Mouse (Mus musculus) heart, adult 18-20 months (tissue): ENCODE data around the gene Arf3. TPM values are rescaled to one million over a fixed set of nuclear protein-coding genes. Genes with fewer than 3 reads are reported as not detected.

Experiments used
- DNase-seq, 2 experiments: peaks; one replicate each; pipeline ENCODE4 v3.0.0; 2021 to 2022; ENCODE audit warnings: mixed read lengths in 1 of 2
- total RNA-seq, 2 experiments: library from RNA; stranded (reverse); gene quantifications; 2 replicates each; pipeline ENCODE4 v1.2.3; 2021

Gene Arf3
- total RNA-seq, 2 experiments from 2014 or later: 17.8 to 21.5 TPM

- no peak for DNase-seq
Observed at GRCm38 (mm10) chr15:98791221-98791620, 28.2 kb upstream of the Arf3 start.

GRCm38 (mm10) chr15:98790761-98791160 is 27.7 kb upstream of the Arf3 start:
- no peak for DNase-seq

GRCm38 (mm10) chr15:98789661-98790535 is 26.9 kb upstream of the Arf3 start, which contains the start of gene Wnt1:
Gene Wnt1, plus strand, starts transcription at chr15:98789857.
- peak in 1 of 2 experiments; percentile 73 for DNase-seq

GRCm38 (mm10) chr15:98788972-98789660 is 26.1 kb upstream of the Arf3 start:
- no peak for DNase-seq

GRCm38 (mm10) chr15:98787930-98788329 is 24.9 kb upstream of the Arf3 start:
- DNase-seq: no peak

DNA sequence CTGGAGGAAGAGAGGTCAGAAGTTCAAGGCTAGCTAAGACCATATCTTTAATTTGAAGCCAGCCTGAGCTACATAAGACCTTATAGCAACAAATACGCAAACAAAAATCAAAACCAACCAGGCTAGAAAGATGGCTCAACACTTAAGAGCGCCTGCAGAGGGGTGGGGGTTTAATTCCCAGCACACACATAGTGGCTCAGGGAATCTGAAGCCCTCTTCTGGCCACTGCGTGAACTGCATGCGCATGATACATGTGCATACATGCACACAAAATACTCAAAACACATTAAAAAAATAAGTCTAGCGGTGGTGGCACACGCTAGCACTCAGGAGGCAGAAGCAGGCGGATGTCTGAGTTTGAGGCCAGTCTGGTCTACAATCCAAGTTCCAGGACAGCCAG is 22.7 kb upstream of the Arf3 start:
- no peak for DNase-seq

DNA sequence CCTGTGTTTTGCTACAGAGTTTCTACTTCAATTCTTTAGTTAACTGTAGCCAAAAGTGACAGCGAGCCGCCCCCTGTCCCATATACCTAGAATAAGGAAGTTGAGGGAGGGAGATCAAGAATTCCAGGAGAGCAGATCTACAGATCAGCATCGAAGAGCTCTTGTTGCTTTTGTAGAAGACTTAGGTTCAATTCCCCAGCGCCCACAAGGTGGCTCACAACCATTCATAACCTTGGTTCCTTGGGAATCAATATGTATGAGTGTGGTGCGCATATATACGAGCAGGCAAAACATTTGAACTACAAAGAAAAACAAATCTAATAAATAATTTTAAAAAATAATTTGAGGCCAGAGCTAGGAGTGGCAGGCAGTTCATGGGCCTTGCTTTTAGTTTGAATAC is 18.2 kb upstream of the Arf3 start:
- DNase-seq: no peak

GRCm38 (mm10) chr15:98780573-98780972 is 17.6 kb upstream of the Arf3 start:
- DNase-seq: peak; percentile 67 to 70

- peak; percentile 57 to 68 for DNase-seq
Observed at GRCm38 (mm10) chr15:98780075-98780474, 17.1 kb upstream of the Arf3 start.

- no peak for DNase-seq
Observed at GRCm38 (mm10) chr15:98778806-98779205, 15.8 kb upstream of the Arf3 start.

DNA sequence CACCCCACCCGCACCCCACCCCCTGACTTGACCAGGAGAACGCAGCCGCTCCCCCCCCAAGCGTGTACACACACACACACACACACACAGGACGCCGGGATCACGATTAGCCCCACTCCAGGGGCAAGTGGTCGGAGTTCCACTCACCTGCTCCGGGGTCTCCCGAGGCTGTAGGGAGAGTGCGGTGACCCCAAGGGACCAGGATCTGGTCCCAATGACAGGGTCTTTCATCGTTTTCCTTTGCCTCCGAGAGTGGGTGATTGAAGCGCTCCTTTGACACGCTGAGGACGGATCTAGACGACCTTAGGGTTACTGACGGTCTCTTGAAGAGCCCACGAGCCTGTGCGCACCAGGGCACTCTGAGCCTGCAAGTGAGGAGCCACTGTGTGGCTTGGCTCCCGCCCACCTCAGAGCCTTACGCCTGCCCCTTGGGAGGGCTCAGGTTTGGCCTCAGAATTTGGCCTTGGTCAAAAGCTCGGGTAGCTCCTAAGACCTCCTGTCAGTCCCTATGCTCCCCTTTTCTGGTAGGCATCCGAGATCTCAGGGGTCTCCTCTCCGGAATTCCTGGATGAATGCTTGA is 15.3 kb upstream of the Arf3 start:
- no peak for DNase-seq

DNA sequence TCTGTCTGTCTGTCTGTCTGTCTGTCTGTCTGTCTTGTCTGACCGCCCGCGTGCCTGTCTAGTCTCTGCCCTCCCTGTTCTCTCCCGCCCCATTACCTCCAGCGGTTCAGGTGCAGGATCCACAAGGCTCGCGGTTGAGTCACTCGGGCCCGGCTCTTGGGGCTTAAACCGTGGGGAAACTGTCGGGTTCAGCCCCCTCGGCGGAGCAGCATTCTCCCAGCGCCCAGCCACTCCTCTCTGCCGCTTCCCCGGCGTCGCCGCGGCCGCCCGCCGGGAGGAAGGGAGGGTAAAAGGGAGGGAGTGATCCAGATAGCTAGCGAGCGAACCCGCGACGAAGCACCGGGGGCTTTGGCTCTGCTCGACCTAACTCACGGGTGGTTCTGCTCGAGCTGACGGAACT is 14.7 kb upstream of the Arf3 start, which contains the start of gene Wnt10b:
TSS of gene Wnt10b (minus strand) at position 389 of the 400 bp plus-strand sequence.
- peak in 1 of 2 experiments; percentile 38 for DNase-seq

- no peak for DNase-seq
Observed at GRCm38 (mm10) chr15:98777005-98777616, 14.1 kb upstream of the Arf3 start.

DNA sequence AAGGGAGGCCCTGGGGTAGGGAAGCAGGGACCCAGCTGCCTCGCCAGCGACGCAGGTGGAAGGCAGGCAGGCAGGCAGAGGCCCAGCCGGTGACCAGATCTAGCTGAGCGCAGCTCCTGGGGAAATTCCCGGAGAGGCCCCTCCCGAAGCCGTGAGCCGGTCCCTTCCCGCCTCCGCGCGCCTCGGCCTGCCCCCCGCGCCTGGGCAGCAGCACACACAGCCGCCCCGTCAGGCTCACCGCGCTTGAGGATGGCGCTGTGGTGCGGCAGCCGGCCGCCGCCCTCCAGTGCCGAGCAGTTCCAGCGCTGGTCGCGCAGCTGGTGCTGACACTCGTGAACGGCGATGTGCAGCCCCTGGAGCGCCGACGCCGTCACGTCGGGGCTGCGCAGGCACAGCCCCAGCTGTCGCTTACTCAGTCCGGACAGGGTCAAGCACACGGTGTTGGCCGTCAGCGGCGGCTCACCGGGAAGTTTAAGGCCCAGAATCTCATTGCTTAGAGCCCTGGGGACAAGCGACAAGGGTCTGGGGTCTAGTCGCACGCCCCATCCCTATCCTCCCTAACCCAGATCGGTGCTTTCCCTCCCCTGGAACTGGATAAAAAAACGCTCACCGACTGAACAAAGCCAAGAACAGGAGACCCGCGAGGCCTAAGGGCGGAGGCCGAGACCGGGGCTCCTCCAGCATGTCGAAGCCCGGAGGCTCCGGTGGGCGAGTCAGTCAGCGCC is 13.4 kb upstream of the Arf3 start:
- DNase-seq: peak in 1 of 2 experiments; percentile 23

- DNase-seq: no peak
Observed at GRCm38 (mm10) chr15:98775533-98775932, 12.5 kb upstream of the Arf3 start.

DNA sequence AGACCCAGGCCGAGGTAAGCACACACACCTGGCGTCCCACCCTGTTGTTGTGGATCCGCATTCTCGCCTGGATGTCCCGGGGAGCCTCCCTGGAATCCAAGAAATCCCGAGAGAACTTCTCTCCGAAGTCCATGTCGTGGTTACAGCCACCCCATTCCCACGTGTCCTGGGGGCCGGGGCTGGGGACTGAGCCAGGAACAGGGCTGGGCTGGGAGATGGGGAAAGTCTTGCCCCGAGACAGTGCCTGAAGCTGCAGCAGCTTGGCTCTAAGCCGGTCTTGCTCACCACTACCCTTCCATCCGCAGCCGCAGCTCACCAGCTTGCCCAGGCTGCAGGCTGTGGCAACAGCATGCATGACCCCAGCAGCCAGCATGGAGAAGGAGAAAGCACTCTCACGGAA is 11.1 kb upstream of the Arf3 start:
- DNase-seq: no peak

DNA sequence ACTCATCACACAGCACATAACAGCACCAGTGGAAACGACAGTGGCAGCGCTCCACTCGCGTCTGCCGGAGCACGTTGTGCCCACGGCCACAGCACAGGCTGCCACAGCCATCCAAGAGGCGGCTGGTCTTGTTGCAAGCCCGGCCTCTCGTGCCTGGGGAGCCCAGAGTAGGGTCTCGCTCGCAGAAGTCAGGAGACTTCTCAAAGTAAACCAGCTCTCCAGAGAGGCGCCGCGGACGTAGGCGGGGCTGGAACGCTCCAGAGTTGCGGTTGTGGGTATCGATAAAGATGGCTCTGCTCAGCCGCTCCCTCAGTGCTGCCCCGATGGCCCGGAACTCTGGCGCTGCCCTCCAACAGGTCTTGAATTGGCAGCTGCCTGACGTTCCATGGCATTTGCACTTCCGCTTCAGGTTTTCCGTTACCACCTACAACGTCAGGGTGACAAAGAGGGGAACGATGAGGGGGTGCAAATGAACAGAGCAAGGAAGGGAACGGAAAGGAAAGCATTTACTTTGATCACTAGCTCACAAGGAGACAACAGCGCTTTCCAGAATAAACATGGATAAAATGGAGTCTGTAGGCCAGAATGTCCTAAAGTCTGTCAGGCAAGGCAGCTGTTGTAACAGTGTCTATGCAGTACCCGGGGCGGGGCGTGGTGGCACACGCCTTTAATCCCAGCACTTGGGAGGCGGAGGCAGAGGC is 9.6 kb upstream of the Arf3 start:
- DNase-seq: no peak

- DNase-seq: no peak
Observed at GRCm38 (mm10) chr15:98771813-98772425, 8.9 kb upstream of the Arf3 start.

- DNase-seq: no peak
Observed at GRCm38 (mm10) chr15:98768259-98768658, 5.2 kb upstream of the Arf3 start.

DNA sequence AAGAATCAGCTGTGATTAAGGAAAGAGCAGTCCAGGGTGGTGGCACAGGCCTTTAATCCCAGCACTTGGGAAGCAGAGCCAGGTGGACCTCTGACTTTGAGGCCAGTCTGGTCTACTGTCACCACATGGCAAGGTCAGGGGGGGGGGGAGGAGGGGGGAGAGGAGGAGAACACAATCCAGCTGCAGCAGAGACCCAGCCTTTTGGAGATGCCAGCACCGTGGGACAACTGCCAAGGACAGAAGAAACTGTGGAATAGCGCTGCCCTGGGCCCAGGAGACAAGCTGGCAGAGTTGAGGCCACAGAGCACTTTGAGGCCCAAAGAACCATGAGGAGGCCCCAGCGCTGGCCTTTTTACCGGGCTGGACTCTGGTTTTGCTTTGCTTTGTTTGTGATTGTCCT is 2.9 kb upstream of the Arf3 start:
- DNase-seq: no peak

DNA sequence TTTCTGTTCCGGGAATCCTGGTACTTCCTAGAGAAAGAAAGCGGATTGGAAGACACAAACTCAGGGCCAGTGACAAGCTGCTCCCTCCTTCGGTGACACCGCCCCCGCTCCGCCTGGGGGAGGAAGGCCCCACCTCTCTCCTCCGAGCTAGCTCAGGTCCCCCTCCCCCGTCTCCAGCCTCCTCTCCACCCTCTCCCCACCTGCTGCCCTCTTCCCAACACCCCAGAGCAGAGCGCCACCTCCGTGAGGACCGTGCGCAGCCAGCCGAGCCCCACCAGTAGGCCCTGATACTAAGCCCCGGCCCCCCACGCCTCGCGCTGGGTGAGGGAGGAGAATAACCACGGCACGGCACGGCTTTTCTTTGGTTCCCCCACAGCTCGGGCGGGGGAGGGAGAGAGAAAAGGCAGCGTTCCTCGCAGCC is 803 bp downstream of the Arf3 start:
- peak; percentile 56 to 80 for DNase-seq
